ENCODE assay signal across 27 mouse cellular contexts in genomic region chr5:108049711-108050268, GRCm38 (mm10). TPM values are rescaled to one million over a fixed set of nuclear protein-coding genes. Genes with fewer than 3 reads are reported as not detected.
A peak's percentile ranks its signal among the peaks of the same experiment; 100 is the strongest.
DNase-seq lines count a peak whose midpoint lies in the region; ATAC-seq and TF ChIP-seq lines count a peak whose summit lies in the region.
"Had no signal": no experiment of that assay in that cellular context is flagged by ENCODE, and none has a peak within 500 bp of the region (broad histone marks: within the 10 kb centered on the region; RNA-seq: fewer than 3 reads in every experiment).

No protein-coding gene starts in this region.

- peak; percentile 40 for DNase-seq in embryonic facial prominence, embryonic 14.5 days (ENCODE audit: low spot score)
- no peak for DNase-seq in embryonic facial prominence, embryonic 10.5 days (ENCODE audit: low spot score)
- DNase-seq in CH12.LX (ENCODE audit: extremely low read depth): peak; percentile 33
- DNase-seq in thymus, postnatal 0 days (ENCODE audit: low spot score): peak; percentile 80
- DNase-seq in thymus, postnatal 4 days: peak; percentile 59
- no peak for DNase-seq in adrenal gland, postnatal 25 days
- DNase-seq in forebrain, embryonic 14.5 days (ENCODE audit: low spot score): no peak
- DNase-seq: adrenal gland, adult 2 months; cerebellum, adult 8-10 months; cerebellum, postnatal 36 days; gastrocnemius, postnatal 14 days; heart, postnatal 10 days; kidney, postnatal 14 days; layer of hippocampus, adult 9-11 months; lung, embryonic 14.5 days; lung, postnatal 14 days; right cerebral cortex, postnatal 25 days had no signal

- no peak overlapping the region for H3K4me3 ChIP-seq in embryonic facial prominence, embryonic 14.5 days (ENCODE audit: low read depth, low read length)
- H3K4me3 ChIP-seq in embryonic facial prominence, embryonic 10.5 days: no peak overlapping the region
- no peak overlapping the region for H3K4me3 ChIP-seq in CH12.LX (replicated peaks in 1 of 3; ENCODE audit: low read depth in 2 of 3, low read length in 2 of 3, poor library complexity in 1 of 3)
- no peak overlapping the region for H3K4me3 ChIP-seq in forebrain, embryonic 14.5 days (ENCODE audit: low read depth, low read length)
- H3K4me3 ChIP-seq: embryonic facial prominence, embryonic 12.5 days; left cerebral cortex, adult 2 months; limb, embryonic 12.5 days; liver, embryonic 15.5 days; midbrain, embryonic 15.5 days had no signal

- no peaks in the 10 kb centered on the region for H3K27me3 ChIP-seq in embryonic facial prominence, embryonic 14.5 days (replicated peaks; ENCODE audit: control insufficient read depth, insufficient read depth, low read length)
- no peaks in the 10 kb centered on the region for H3K27me3 ChIP-seq in embryonic facial prominence, embryonic 10.5 days (replicated peaks; ENCODE audit: low read depth, poor library complexity, severe bottlenecking)
- H3K27me3 ChIP-seq in CH12.LX (replicated peaks): no peaks in the 10 kb centered on the region
- no peaks in the 10 kb centered on the region for H3K27me3 ChIP-seq in forebrain, embryonic 14.5 days (replicated peaks; ENCODE audit: control insufficient read depth, insufficient read depth, low read length)
- H3K27me3 ChIP-seq: embryonic facial prominence, embryonic 12.5 days; limb, embryonic 12.5 days; liver, embryonic 15.5 days; midbrain, embryonic 15.5 days had no signal

- peak; percentile 53; the same call in 1 of the 2 replicates for ATAC-seq in embryonic facial prominence, embryonic 14.5 days (ENCODE audit: low read depth)
- no peak for ATAC-seq in forebrain, embryonic 14.5 days
- ATAC-seq: activated CD4-positive, CD25-positive, alpha-beta regulatory T cell, adult 4 months; intestine, postnatal 0 days; midbrain, embryonic 15.5 days had no signal

- no peak for TF ChIP-seq CTCF in CH12.LX (conservative IDR thresholded peaks at IDR 0.05 in 1 of 2, IDR thresholded peaks at IDR 0.05 in 1 of 2; ENCODE audit: low read depth in 2 of 2, low read length in 2 of 2)

- no peak for TF ChIP-seq EP300 in CH12.LX (IDR thresholded peaks at IDR 0.05; ENCODE audit: low read length)

- no peak overlapping the region for H3K9ac ChIP-seq in embryonic facial prominence, embryonic 14.5 days (ENCODE audit: low read depth, low read length)
- H3K9ac ChIP-seq in CH12.LX (ENCODE audit: insufficient read depth, low read depth): no peak overlapping the region
- no peak overlapping the region for H3K9ac ChIP-seq in forebrain, embryonic 14.5 days (ENCODE audit: low read length)
- H3K9ac ChIP-seq: embryonic facial prominence, embryonic 12.5 days; hindbrain, embryonic 14.5 days; limb, embryonic 12.5 days; liver, embryonic 15.5 days; lung, embryonic 14.5 days; midbrain, embryonic 15.5 days had no signal

- no peak for TF ChIP-seq RAD21 in CH12.LX (IDR thresholded peaks at IDR 0.05; ENCODE audit: low read depth, low read length)

- H3K4me1 ChIP-seq in embryonic facial prominence, embryonic 14.5 days (ENCODE audit: control insufficient read depth, insufficient read depth, low read length): no peaks in the 10 kb centered on the region
- H3K4me1 ChIP-seq in embryonic facial prominence, embryonic 10.5 days: 0 out of 2 replicates have a peak, but pooled peaks cover 4% of the 10 kb centered on the region
- H3K4me1 ChIP-seq in CH12.LX (ENCODE audit: control insufficient read depth in 1 of 2, insufficient read depth in 2 of 2): peaks cover 0 to 21% of the 10 kb centered on the region in 2 experiments; a peak in 2 of 4 replicates
- no peaks in the 10 kb centered on the region for H3K4me1 ChIP-seq in forebrain, embryonic 14.5 days (ENCODE audit: control insufficient read depth, insufficient read depth, low read length)
- H3K4me1 ChIP-seq: embryonic facial prominence, embryonic 12.5 days; liver, embryonic 15.5 days; midbrain, embryonic 15.5 days had no signal

- no peaks in the 10 kb centered on the region for H3K79me2 ChIP-seq in CH12.LX (replicated peaks; ENCODE audit: control insufficient read depth, extremely low read depth, insufficient read depth, poor library complexity, severe bottlenecking)

- dilution Hi-C loops in CH12.LX (cut with MboI; ENCODE audit: extremely low pct_ligation_motif_present, extremely low pct_unique_long_range_greater_than_20kb, low sequenced_read_pairs): no loop called here

- in situ Hi-C loops in CH12.LX (cut with MboI; ENCODE audit: low pct_ligation_motif_present, low pct_unique_long_range_greater_than_20kb, low sequenced_read_pairs): no loop called here

- 4% methylated on average over 3 of the region's 3 CpGs for WGBS in embryonic facial prominence, embryonic 14.5 days
- 7% methylated on average over 3 of the region's 3 CpGs for WGBS in embryonic facial prominence, embryonic 10.5 days
- WGBS in forebrain, embryonic 14.5 days: 2% methylated on average over 3 of the region's 3 CpGs

- H3K9me3 ChIP-seq in embryonic facial prominence, embryonic 14.5 days (ENCODE audit: control insufficient read depth, low read length): no peaks in the 10 kb centered on the region
- no peaks in the 10 kb centered on the region for H3K9me3 ChIP-seq in embryonic facial prominence, embryonic 10.5 days
- H3K9me3 ChIP-seq in CH12.LX (replicated peaks; ENCODE audit: low read length): no peaks in the 10 kb centered on the region
- no peaks in the 10 kb centered on the region for H3K9me3 ChIP-seq in forebrain, embryonic 14.5 days (replicated peaks; ENCODE audit: control insufficient read depth, low read length)
- H3K9me3 ChIP-seq: embryonic facial prominence, embryonic 12.5 days; limb, embryonic 12.5 days; liver, embryonic 15.5 days; midbrain, embryonic 15.5 days had no signal

- H3K27ac ChIP-seq in embryonic facial prominence, embryonic 14.5 days (replicated peaks; ENCODE audit: low read depth, low read length): no peak overlapping the region
- no peak overlapping the region for H3K27ac ChIP-seq in embryonic facial prominence, embryonic 10.5 days (replicated peaks)
- H3K27ac ChIP-seq in CH12.LX (ENCODE audit: insufficient read depth, low read depth): no peak overlapping the region
- no peak overlapping the region for H3K27ac ChIP-seq in forebrain, embryonic 14.5 days (ENCODE audit: low read depth, low read length)
- H3K27ac ChIP-seq: embryonic facial prominence, embryonic 12.5 days; hindbrain, embryonic 14.5 days; left cerebral cortex, adult 2 months; limb, embryonic 12.5 days; liver, embryonic 15.5 days; midbrain, embryonic 15.5 days; stomach, postnatal 0 days had no signal

- no peaks in the 10 kb centered on the region for H3K36me3 ChIP-seq in embryonic facial prominence, embryonic 14.5 days (ENCODE audit: control insufficient read depth, insufficient read depth, low read length)
- H3K36me3 ChIP-seq in embryonic facial prominence, embryonic 10.5 days (replicated peaks): no peaks in the 10 kb centered on the region
- H3K36me3 ChIP-seq in CH12.LX (replicated peaks in 1 of 2; ENCODE audit: control insufficient read depth in 1 of 2, insufficient read depth in 1 of 2, low read length in 1 of 2): no peaks in the 10 kb centered on the region
- no peaks in the 10 kb centered on the region for H3K36me3 ChIP-seq in forebrain, embryonic 14.5 days (ENCODE audit: control insufficient read depth, insufficient read depth, low read length)
- H3K36me3 ChIP-seq: embryonic facial prominence, embryonic 12.5 days; limb, embryonic 12.5 days; liver, embryonic 15.5 days; midbrain, embryonic 15.5 days had no signal

- no peak for TF ChIP-seq POLR2A in CH12.LX (IDR thresholded peaks at IDR 0.05; ENCODE audit: low read depth, low read length)

- H3K4me2 ChIP-seq in embryonic facial prominence, embryonic 14.5 days (ENCODE audit: low read depth, low read length): no peak overlapping the region
- H3K4me2 ChIP-seq in CH12.LX (ENCODE audit: insufficient read depth, low read depth, poor library complexity, severe bottlenecking): peak overlapping the region; percentile 27; the same call in 1 of the 2 replicates
- H3K4me2 ChIP-seq in forebrain, embryonic 14.5 days (ENCODE audit: low read length): no peak overlapping the region
- H3K4me2 ChIP-seq: embryonic facial prominence, embryonic 12.5 days; heart, embryonic 11.5 days; hindbrain, embryonic 14.5 days; limb, embryonic 12.5 days; liver, embryonic 15.5 days; lung, embryonic 14.5 days; midbrain, embryonic 15.5 days had no signal

TF ChIP-seq in CH12.LX, 34 proteins besides CTCF, POLR2A, EP300 and RAD21:
- TF ChIP-seq BHLHE40 (IDR thresholded peaks at IDR 0.05; ENCODE audit: low read depth, low read length) (0 out of 2 replicates have a peak, but pooled peaks have one; percentile 7), TCF12 (IDR thresholded peaks at IDR 0.05; ENCODE audit: low read depth, low read length) (peak; percentile 24; the same call in 1 of the 2 replicates), ZKSCAN1 (IDR thresholded peaks at IDR 0.05; ENCODE audit: borderline replicate concordance, low read depth, low read length) (no peak)

RNA-seq across cellular contexts. Expression of gene Mtf2, which starts 15.7 kb away (rescaled TPM):
- polyA plus RNA-seq in embryonic facial prominence, embryonic 14.5 days (2014; fragmentation: Nextera tagmentation; extraction: Ambion mirVana): 84.3 and 86.2 TPM in 2 replicates
- 182 and 183 TPM in 2 replicates for polyA plus RNA-seq in embryonic facial prominence, embryonic 10.5 days (2016; fragmentation: Nextera tagmentation; extraction: Ambion mirVana)
- 58.7 and 65.2 TPM in 2 replicates for total RNA-seq in CH12.LX (2012; rRNA removed)
- 76.2 and 86.9 TPM in 2 replicates for total RNA-seq in CH12.LX (2014; rRNA removed)
- 63.8 and 71.0 TPM in 2 replicates for polyA plus RNA-seq in CH12.LX (2012; ENCODE audit: insufficient read length, low read depth)
- 263 and 271 TPM in 2 replicates for polyA plus RNA-seq in thymus, postnatal 0 days (2015; fragmentation: Nextera tagmentation; extraction: Ambion mirVana)
- 29.3 and 35.1 TPM in 2 replicates for total RNA-seq in adrenal gland, postnatal 25 days (2021)
- 128 and 139 TPM in 2 replicates for polyA plus RNA-seq in forebrain, embryonic 14.5 days (2014; fragmentation: Nextera tagmentation; extraction: Ambion mirVana)

Comparison
In these comparisons a context has a peak if more than half of its experiments do, and no peak if none do; other contexts are left out.
1. DNase-seq: peak in embryonic facial prominence, embryonic 14.5 days (single experiment), CH12.LX (single experiment), thymus, postnatal 0 days (single experiment) and thymus, postnatal 4 days (single experiment); none in embryonic facial prominence, embryonic 10.5 days (single experiment), adrenal gland, postnatal 25 days (single experiment) and forebrain, embryonic 14.5 days (single experiment).